Mouse (Mus musculus) olfactory bulb, adult 2 months (tissue): ENCODE results near the gene Rln3. TPM values are rescaled to one million over a fixed set of nuclear protein-coding genes. Genes with fewer than 3 reads are reported as not detected.

ENCODE experiments used
- H3K27ac ChIP-seq: fragments of 200-500 bp; 2 replicates; pipeline ENCODE4 v1.5.1; 2012; ENCODE audit warnings: low read depth, low read length; ENCODE audit not compliant: insufficient read depth
- H3K4me1 ChIP-seq: fragments of 200-500 bp; 2 replicates; pipeline ENCODE4 v1.6.1; 2012; ENCODE audit warnings: low read length; ENCODE audit not compliant: control insufficient read depth, insufficient read depth
- H3K4me3 ChIP-seq: fragments of 200-500 bp; 2 replicates; pipeline ENCODE4 v1.5.1; 2012; ENCODE audit warnings: mild to moderate bottlenecking, low read depth, low read length, moderate library complexity; ENCODE audit not compliant: insufficient read depth
- CTCF ChIP-seq: fragments of 200-500 bp; IDR thresholded peaks from 2 replicates; pipeline ENCODE4 v1.5.1; 2012; ENCODE audit warnings: low read depth, mild to moderate bottlenecking, low read length, moderate library complexity; ENCODE audit not compliant: insufficient read depth
- POLR2A ChIP-seq: fragments of 200-500 bp; IDR thresholded peaks from 2 replicates; pipeline ENCODE4 v1.6.1; 2012; ENCODE audit warnings: mild to moderate bottlenecking, low read depth, low read length, moderate library complexity; ENCODE audit not compliant: insufficient read depth
- WGBS: fragments of 180-500 bp; shearing (Covaris S2); methylation state at CpG from one replicate; pipeline ENCODE4 v1.1.7; 2018; 5-methylcytosine and 5-hydroxymethylcytosine counted together
- polyA plus RNA-seq: library from polyadenylated mRNA; stranded (reverse); fragments of >200 nt; gene quantifications from 2 replicates; pipeline ENCODE4 v1.2.4, GENCODE M21; 2012; ENCODE audit warnings: low replicate concordance; ENCODE audit not compliant: missing spikeins, insufficient read depth, insufficient read length

Gene Rln3
- polyA plus RNA-seq, 1 experiment: not detected

- H3K27ac ChIP-seq: peak overlapping the region; percentile 73; the same call in 1 of the 2 replicates
Observed at GRCm38 (mm10) chr8:84067047-84067573, 22.3 kb upstream of the Rln3 start.

GRCm38 (mm10) chr8:84066291-84066930, 21.6 kb upstream of the Rln3 start, which contains the start of gene Rfx1:
Gene Rfx1, plus strand, starts transcription at chr8:84066834.
- Histone ChIP-seq H3K4me3 (peak within 1 kb of the TSS; percentile 86), H3K27ac (peak within 1 kb of the TSS; percentile 90), H3K4me1 (peaks cover 26% of the 10 kb centered on the region)
- no peak for TF ChIP-seq CTCF
- TF ChIP-seq POLR2A: peak; percentile 65
- WGBS: under 1% methylated on average over 51 of the region's 51 CpGs

More at GRCm38 (mm10) chr8:84067047-84067573, 22.3 kb upstream of the Rln3 start:
- peaks cover 33% of the 10 kb centered on the region for H3K4me1 ChIP-seq
- TF ChIP-seq CTCF (no peak), POLR2A (no peak)
- WGBS: under 1% methylated on average over 56 of the region's 58 CpGs
- H3K4me3 ChIP-seq: peak overlapping the region; percentile 86

GRCm38 (mm10) chr8:84065457-84066072, 20.8 kb upstream of the Rln3 start:
- peak overlapping the region; percentile 82 for H3K4me3 ChIP-seq
- TF ChIP-seq CTCF (no peak), POLR2A (no peak)
- 9% methylated on average over 5 of the region's 5 CpGs for WGBS
- peak overlapping the region; percentile 90 for H3K27ac ChIP-seq
- peaks cover 20% of the 10 kb centered on the region for H3K4me1 ChIP-seq

GRCm38 (mm10) chr8:84065037-84065436, 20.2 kb upstream of the Rln3 start, which contains the start of gene Gm10643:
Gene Gm10643, minus strand, starts transcription at chr8:84065137.
- TF ChIP-seq POLR2A (no peak), CTCF (no peak)
- H3K4me3 ChIP-seq: peak within 1 kb of the TSS; percentile 82
- peak within 1 kb of the TSS; percentile 90 for H3K27ac ChIP-seq
- peaks cover 15% of the 10 kb centered on the region for H3K4me1 ChIP-seq
- WGBS: 97% methylated on average over 1 of the region's 1 CpGs

- Histone ChIP-seq H3K4me3 (no peak overlapping the region), H3K27ac (no peak overlapping the region), H3K4me1 (peaks cover 8% of the 10 kb centered on the region)
- TF ChIP-seq POLR2A: no peak
- no peak for TF ChIP-seq CTCF
- 77% methylated on average over 8 of the region's 8 CpGs for WGBS
Observed at GRCm38 (mm10) chr8:84063861-84064610, 19.2 kb upstream of the Rln3 start.

GRCm38 (mm10) chr8:84060245-84060644, 15.4 kb upstream of the Rln3 start:
- Histone ChIP-seq H3K4me1 (no peaks in the 10 kb centered on the region), H3K27ac (no peak overlapping the region), H3K4me3 (no peak overlapping the region)
- TF ChIP-seq POLR2A: no peak
- TF ChIP-seq CTCF: no peak
- WGBS: 91% methylated on average over 2 of the region's 2 CpGs

GRCm38 (mm10) chr8:84059226-84059625, 14.4 kb upstream of the Rln3 start:
- no peak overlapping the region for H3K4me3 ChIP-seq

GRCm38 (mm10) chr8:84057827-84058226, 13.0 kb upstream of the Rln3 start:
- 94% methylated on average over 1 of the region's 1 CpGs for WGBS
- Histone ChIP-seq H3K4me3 (no peak overlapping the region), H3K27ac (no peak overlapping the region), H3K4me1 (no peaks in the 10 kb centered on the region)
- TF ChIP-seq POLR2A: no peak
- TF ChIP-seq CTCF: no peak

More at GRCm38 (mm10) chr8:84059226-84059625, 14.4 kb upstream of the Rln3 start:
- WGBS: 92% methylated on average over 2 of the region's 2 CpGs
- TF ChIP-seq CTCF (no peak), POLR2A (no peak)
- Histone ChIP-seq H3K4me1 (no peaks in the 10 kb centered on the region), H3K27ac (no peak overlapping the region)

- TF ChIP-seq CTCF (no peak), POLR2A (no peak)
- 95% methylated on average over 5 of the region's 5 CpGs for WGBS
- no peak overlapping the region for H3K27ac ChIP-seq
- H3K4me1 ChIP-seq: no peaks in the 10 kb centered on the region
- H3K4me3 ChIP-seq: no peak overlapping the region
Observed at GRCm38 (mm10) chr8:84053229-84053628, 8.4 kb upstream of the Rln3 start.
